Comparison of ENCODE assay signal across 9 mouse cellular contexts in genomic region chr6:36249047-36249446, GRCm38 (mm10).
DNase-seq lines count a peak whose midpoint lies in the region; ATAC-seq and TF ChIP-seq lines count a peak whose summit lies in the region.
"Had no signal": no experiment of that assay in that cellular context is flagged by ENCODE, and none has a peak within 500 bp of the region (broad histone marks: within the 10 kb centered on the region; RNA-seq: fewer than 3 reads in every experiment).

No protein-coding gene starts in this region.

- 0 out of 2 replicates have a peak, but pooled peaks have one; percentile 33 for ATAC-seq in forebrain, embryonic 13.5 days
- ATAC-seq in forebrain, embryonic 15.5 days (replicated peaks) = no peak
- ATAC-seq in liver, embryonic 11.5 days (replicated peaks; ENCODE audit: low FRiP score) = no peak

- WGBS in forebrain, embryonic 13.5 days = 33% methylated on average over 4 of the region's 4 CpGs
- 29% methylated on average over 4 of the region's 4 CpGs for WGBS in forebrain, embryonic 15.5 days
- 20% methylated on average over 4 of the region's 4 CpGs for WGBS in liver, adult 2 months
- WGBS in liver, embryonic 11.5 days = 28% methylated on average over 4 of the region's 4 CpGs

- TF ChIP-seq CTCF in liver, adult 2 months (IDR thresholded peaks at IDR 0.05; ENCODE audit: low read depth, low read length) = peak; percentile 48

- no peak overlapping the region for H3K9ac ChIP-seq in forebrain, embryonic 13.5 days
- no peak overlapping the region for H3K9ac ChIP-seq in forebrain, embryonic 15.5 days (replicated peaks)
- H3K9ac ChIP-seq in liver, adult 2 months (ENCODE audit: low read depth, low read length) = no peak overlapping the region
- no peak overlapping the region for H3K9ac ChIP-seq in liver, embryonic 11.5 days (ENCODE audit: low read depth, low read length)

- H3K36me3 ChIP-seq in forebrain, embryonic 13.5 days (ENCODE audit: poor library complexity, severe bottlenecking) = no peaks in the 10 kb centered on the region
- H3K36me3 ChIP-seq in forebrain, embryonic 15.5 days = no peaks in the 10 kb centered on the region
- no peaks in the 10 kb centered on the region for H3K36me3 ChIP-seq in liver, adult 2 months (ENCODE audit: control insufficient read depth, insufficient read depth, low read length)
- H3K36me3 ChIP-seq in liver, embryonic 11.5 days (ENCODE audit: control insufficient read depth, insufficient read depth, low read length) = no peaks in the 10 kb centered on the region

- no peak overlapping the region for H3K4me2 ChIP-seq in forebrain, embryonic 13.5 days
- no peak overlapping the region for H3K4me2 ChIP-seq in forebrain, embryonic 15.5 days (replicated peaks)
- H3K4me2 ChIP-seq in liver, embryonic 11.5 days = no peak overlapping the region

- peak; percentile 49 for DNase-seq in liver, adult 2 months (ENCODE audit: extremely low read depth, low read depth, low spot score)
- DNase-seq in liver, embryonic 11.5 days (ENCODE audit: low spot score) = no peak
- DNase-seq in adipocyte (ENCODE audit: low spot score) = peak; percentile 26
- peak; percentile 41 for DNase-seq in lung, postnatal 36 days
- DNase-seq in urinary bladder, postnatal 10 days (ENCODE audit: low spot score) = no peak
- DNase-seq in left cerebral cortex, postnatal 36 days (ENCODE audit: low spot score in 2 of 2) = no peak

- H3K79me2 ChIP-seq in liver, adult 2 months (ENCODE audit: control insufficient read depth, insufficient read depth, low read length) = no peaks in the 10 kb centered on the region

- intact Hi-C loops in left cerebral cortex, postnatal 36 days (cut with DNase I) = loop anchor here (10.0 kb wide), 1 partner anchor 864 kb away; no protein-coding TSS in a partner anchor

- no peak overlapping the region for H3K27ac ChIP-seq in forebrain, embryonic 13.5 days
- no peak overlapping the region for H3K27ac ChIP-seq in forebrain, embryonic 15.5 days (replicated peaks)
- H3K27ac ChIP-seq in liver, adult 2 months (replicated peaks; ENCODE audit: insufficient read depth, low read depth, low read length) = no peak overlapping the region
- no peak overlapping the region for H3K27ac ChIP-seq in liver, embryonic 11.5 days (ENCODE audit: low read depth, low read length)

- H3K4me1 ChIP-seq in forebrain, embryonic 13.5 days = no peaks in the 10 kb centered on the region
- H3K4me1 ChIP-seq in forebrain, embryonic 15.5 days = no peaks in the 10 kb centered on the region
- peaks cover 1% of the 10 kb centered on the region; the same call in 1 of the 2 replicates for H3K4me1 ChIP-seq in liver, adult 2 months (ENCODE audit: control insufficient read depth, insufficient read depth, low read length)
- H3K4me1 ChIP-seq in liver, embryonic 11.5 days (replicated peaks; ENCODE audit: control insufficient read depth, insufficient read depth, low read length) = no peaks in the 10 kb centered on the region

- TF ChIP-seq POLR2A in liver, adult 2 months (IDR thresholded peaks at IDR 0.05; ENCODE audit: extremely low read depth, insufficient read depth, low read length) = no peak

- no peak overlapping the region for H3K4me3 ChIP-seq in forebrain, embryonic 13.5 days
- H3K4me3 ChIP-seq in forebrain, embryonic 15.5 days = no peak overlapping the region
- H3K4me3 ChIP-seq in liver, adult 2 months (ENCODE audit: insufficient read depth, low read depth, low read length) = no peak overlapping the region
- no peak overlapping the region for H3K4me3 ChIP-seq in liver, embryonic 11.5 days (ENCODE audit: low read depth, low read length)
- H3K4me3 ChIP-seq: myocyte had no signal

- no peaks in the 10 kb centered on the region for H3K9me3 ChIP-seq in forebrain, embryonic 13.5 days (replicated peaks)
- no peaks in the 10 kb centered on the region for H3K9me3 ChIP-seq in forebrain, embryonic 15.5 days
- no peaks in the 10 kb centered on the region for H3K9me3 ChIP-seq in liver, embryonic 11.5 days (ENCODE audit: control insufficient read depth, low read length)

- H3K27me3 ChIP-seq in forebrain, embryonic 13.5 days = no peaks in the 10 kb centered on the region
- no peaks in the 10 kb centered on the region for H3K27me3 ChIP-seq in forebrain, embryonic 15.5 days
- H3K27me3 ChIP-seq in liver, adult 2 months (ENCODE audit: control insufficient read depth, insufficient read depth, low read length) = no peaks in the 10 kb centered on the region
- H3K27me3 ChIP-seq in liver, embryonic 11.5 days (replicated peaks; ENCODE audit: control insufficient read depth, insufficient read depth, low read length) = no peaks in the 10 kb centered on the region

Comparison
In these comparisons a context has a peak if more than half of its experiments do, and no peak if none do; other contexts are left out.
1. DNase-seq: peak in liver, adult 2 months (single experiment), adipocyte (single experiment) and lung, postnatal 36 days (single experiment); none in liver, embryonic 11.5 days (single experiment), urinary bladder, postnatal 10 days (single experiment) and left cerebral cortex, postnatal 36 days (0 of 2).